Mouse (Mus musculus): ENCODE measurements at regions not wholly inside any gene's neighbourhood (a gene's known extent, or its start where the extent isn't known, plus 50 kb on each side); places are given as distances from the start of the nearest gene placed in this dataset.

DNA sequence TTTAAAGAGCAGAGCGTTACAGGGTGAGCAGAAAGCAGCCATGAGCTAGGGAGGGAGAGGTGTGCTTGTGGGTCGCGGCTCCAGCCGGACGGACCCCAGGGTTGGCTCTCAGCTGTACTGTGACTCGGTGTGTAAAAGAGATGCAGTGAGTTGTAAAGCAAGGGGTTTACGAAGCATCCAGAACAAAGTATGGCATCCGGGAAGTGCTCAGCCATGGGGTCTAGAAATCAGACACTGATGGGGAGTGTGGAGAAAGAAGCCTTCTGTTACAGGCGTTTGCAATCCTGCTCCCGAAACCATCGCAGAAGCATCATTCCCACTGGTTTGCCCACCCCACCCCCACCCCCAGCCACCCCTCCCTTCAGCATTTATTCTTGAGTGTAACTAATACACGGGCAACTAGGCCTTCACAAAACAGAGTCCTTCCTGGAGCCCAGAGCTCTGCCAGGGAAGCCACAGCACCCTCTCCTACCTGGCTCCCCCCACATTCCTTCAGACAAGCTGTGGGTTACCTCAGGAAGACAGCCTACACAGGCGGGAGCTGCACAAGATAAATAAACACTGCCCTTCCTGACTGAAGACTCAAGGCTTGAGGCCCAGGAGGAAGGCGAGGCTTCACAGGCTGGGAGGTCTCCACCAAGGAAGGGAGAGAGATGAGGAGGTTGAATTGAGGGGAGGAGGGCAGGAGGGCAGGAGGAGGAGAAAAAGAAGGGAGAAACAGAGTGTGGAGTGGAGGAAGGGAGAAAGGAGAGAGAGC, 133.1 kb downstream of the Nufip1 start:
- TF ChIP-seq CTCF (IDR thresholded peaks at IDR 0.05; ENCODE audit: extremely low read depth, insufficient read length, insufficient replicate concordance, low read depth, low read length) (no peak), POLR2A (IDR thresholded peaks at IDR 0.05; ENCODE audit: low read depth, low read length) (no peak)
